Mouse (Mus musculus): Measurements from ENCODE around the gene Kcne1. TPM values are rescaled to one million over a fixed set of nuclear protein-coding genes. Genes with fewer than 3 reads are reported as not detected.

Gene Kcne1
- polyA plus RNA-seq, 1 experiment from 2014 or later = 1.1 TPM

GRCm38 (mm10) chr16:92385062-92385461 is 25.8 kb upstream of the Kcne1 start:
- H3K27me3 ChIP-seq = no peaks in the 10 kb centered on the region
- H3K4me3 ChIP-seq = no peak overlapping the region
- H3K9ac ChIP-seq = no peak overlapping the region
- WGBS = 5% methylated on average over 2 of the region's 2 CpGs
- H3K27ac ChIP-seq = no peak overlapping the region
- no peak for ATAC-seq (ENCODE audit: borderline replicate concordance, extremely low read depth, low FRiP score, low TSS enrichment)
- no peak overlapping the region for H3K4me2 ChIP-seq
- H3K9me3 ChIP-seq = no peaks in the 10 kb centered on the region
- no peaks in the 10 kb centered on the region for H3K36me3 ChIP-seq
- no peaks in the 10 kb centered on the region for H3K4me1 ChIP-seq

DNA sequence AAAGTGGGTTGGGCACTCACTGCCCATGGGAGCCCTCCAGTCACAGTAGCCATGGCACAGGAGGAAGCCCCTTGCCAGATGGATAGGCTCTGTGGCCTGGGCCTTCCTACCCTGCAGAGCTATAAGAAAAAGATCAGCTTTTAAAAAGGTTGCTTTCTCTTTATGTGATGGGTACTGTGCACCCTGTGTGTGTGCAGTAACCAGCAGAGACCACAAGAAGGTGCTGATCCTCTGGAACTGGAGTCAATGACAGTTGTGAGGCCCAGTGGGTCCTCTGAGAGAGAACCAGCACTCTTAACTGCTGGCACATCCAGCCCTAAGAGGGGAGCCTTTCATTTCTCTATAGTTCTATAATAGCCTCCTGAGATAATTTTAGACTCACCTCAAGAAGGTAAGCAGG is 24.1 kb upstream of the Kcne1 start:
- Histone ChIP-seq H3K4me2 (no peak overlapping the region), H3K27me3 (no peaks in the 10 kb centered on the region), H3K9me3 (no peaks in the 10 kb centered on the region), H3K27ac (no peak overlapping the region), H3K4me1 (no peaks in the 10 kb centered on the region), H3K36me3 (no peaks in the 10 kb centered on the region), H3K9ac (no peak overlapping the region), H3K4me3 (no peak overlapping the region)
- no peak for ATAC-seq (ENCODE audit: borderline replicate concordance, extremely low read depth, low FRiP score, low TSS enrichment)

- 45% methylated on average over 6 of the region's 6 CpGs for WGBS
These were observed 23.2 kb upstream of the Kcne1 start for GRCm38 (mm10) chr16:92382508-92382907.

GRCm38 (mm10) chr16:92381092-92381491 is 21.8 kb upstream of the Kcne1 start:
- H3K36me3 ChIP-seq = no peaks in the 10 kb centered on the region
- 69% methylated on average over 6 of the region's 6 CpGs for WGBS
- H3K9me3 ChIP-seq = no peaks in the 10 kb centered on the region
- H3K27ac ChIP-seq = no peak overlapping the region
- no peaks in the 10 kb centered on the region for H3K4me1 ChIP-seq
- H3K4me3 ChIP-seq = no peak overlapping the region
- H3K27me3 ChIP-seq = no peaks in the 10 kb centered on the region
- H3K4me2 ChIP-seq = no peak overlapping the region
- H3K9ac ChIP-seq = no peak overlapping the region
- ATAC-seq (ENCODE audit: borderline replicate concordance, extremely low read depth, low FRiP score, low TSS enrichment) = no peak

More at GRCm38 (mm10) chr16:92382508-92382907, 23.2 kb upstream of the Kcne1 start:
- H3K36me3 ChIP-seq = no peaks in the 10 kb centered on the region
- no peaks in the 10 kb centered on the region for H3K4me1 ChIP-seq
- H3K4me2 ChIP-seq = no peak overlapping the region
- H3K9me3 ChIP-seq = no peaks in the 10 kb centered on the region
- no peak for ATAC-seq (ENCODE audit: borderline replicate concordance, extremely low read depth, low FRiP score, low TSS enrichment)
- H3K4me3 ChIP-seq = no peak overlapping the region
- no peak overlapping the region for H3K27ac ChIP-seq
- no peak overlapping the region for H3K9ac ChIP-seq
- no peaks in the 10 kb centered on the region for H3K27me3 ChIP-seq

- no peak overlapping the region for H3K4me2 ChIP-seq
- no peak overlapping the region for H3K4me3 ChIP-seq
- H3K27ac ChIP-seq = no peak overlapping the region
- H3K9me3 ChIP-seq = no peaks in the 10 kb centered on the region
- H3K9ac ChIP-seq = no peak overlapping the region
- no peaks in the 10 kb centered on the region for H3K4me1 ChIP-seq
- peaks cover 8% of the 10 kb centered on the region; the same call in 1 of the 2 replicates for H3K27me3 ChIP-seq
- ATAC-seq (ENCODE audit: borderline replicate concordance, extremely low read depth, low FRiP score, low TSS enrichment) = no peak
- 83% methylated on average over 6 of the region's 6 CpGs for WGBS
- H3K36me3 ChIP-seq = no peaks in the 10 kb centered on the region
These were observed 17.7 kb upstream of the Kcne1 start for GRCm38 (mm10) chr16:92376976-92377375.

DNA sequence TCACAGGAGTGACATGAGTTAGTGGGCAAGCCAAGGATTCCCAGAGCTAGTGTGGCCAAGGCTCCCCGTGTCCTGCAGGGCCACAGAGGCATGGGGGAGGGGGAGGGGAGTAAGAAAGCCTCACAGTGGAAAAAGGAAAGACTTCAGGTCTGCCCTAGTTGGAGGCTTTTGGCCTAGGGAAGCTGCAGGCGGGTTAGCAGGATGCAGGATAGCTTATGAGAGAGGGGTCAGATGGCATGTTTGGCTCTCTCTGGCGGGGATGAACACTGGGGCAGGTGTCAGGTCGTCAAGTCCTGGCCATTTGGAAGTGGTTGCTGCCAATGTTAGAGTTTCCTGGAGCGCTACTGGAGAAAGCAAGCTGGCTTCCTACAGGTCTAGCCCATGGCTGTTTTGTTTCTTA is 12.4 kb upstream of the Kcne1 start:
- Histone ChIP-seq H3K27ac (no peak overlapping the region), H3K36me3 (no peaks in the 10 kb centered on the region), H3K4me2 (no peak overlapping the region), H3K9me3 (no peaks in the 10 kb centered on the region), H3K4me3 (no peak overlapping the region), H3K9ac (no peak overlapping the region), H3K4me1 (no peaks in the 10 kb centered on the region), H3K27me3 (peaks cover 8% of the 10 kb centered on the region; the same call in 1 of the 2 replicates)
- ATAC-seq (ENCODE audit: borderline replicate concordance, extremely low read depth, low FRiP score, low TSS enrichment) = no peak
- WGBS = 32% methylated on average over 5 of the region's 5 CpGs

GRCm38 (mm10) chr16:92369260-92369659 is 10.0 kb upstream of the Kcne1 start:
- Histone ChIP-seq H3K9me3 (no peaks in the 10 kb centered on the region), H3K4me3 (no peak overlapping the region), H3K4me1 (no peaks in the 10 kb centered on the region), H3K27ac (no peak overlapping the region), H3K27me3 (peaks cover 8% of the 10 kb centered on the region; the same call in 1 of the 2 replicates), H3K36me3 (no peaks in the 10 kb centered on the region), H3K9ac (no peak overlapping the region), H3K4me2 (no peak overlapping the region)
- WGBS = 33% methylated on average over 2 of the region's 2 CpGs
- ATAC-seq (ENCODE audit: borderline replicate concordance, extremely low read depth, low FRiP score, low TSS enrichment) = peak; percentile 66; the same call in 1 of the 2 replicates

GRCm38 (mm10) chr16:92365477-92365876 is 6.2 kb upstream of the Kcne1 start:
- WGBS = 38% methylated on average over 7 of the region's 7 CpGs
- no peak for ATAC-seq (ENCODE audit: borderline replicate concordance, extremely low read depth, low FRiP score, low TSS enrichment)
- H3K27ac ChIP-seq = no peak overlapping the region
- H3K9me3 ChIP-seq = no peaks in the 10 kb centered on the region
- no peak overlapping the region for H3K4me3 ChIP-seq
- no peak overlapping the region for H3K4me2 ChIP-seq
- H3K36me3 ChIP-seq = no peaks in the 10 kb centered on the region
- H3K9ac ChIP-seq = no peak overlapping the region
- no peaks in the 10 kb centered on the region; the same call in 1 of the 2 replicates for H3K27me3 ChIP-seq
- no peaks in the 10 kb centered on the region for H3K4me1 ChIP-seq

- Histone ChIP-seq H3K27ac (no peak overlapping the region), H3K27me3 (no peaks in the 10 kb centered on the region; the same call in 1 of the 2 replicates), H3K9ac (no peak overlapping the region), H3K4me2 (no peak overlapping the region), H3K36me3 (no peaks in the 10 kb centered on the region), H3K4me3 (no peak overlapping the region), H3K4me1 (peaks cover 5% of the 10 kb centered on the region), H3K9me3 (no peaks in the 10 kb centered on the region)
- ATAC-seq (ENCODE audit: borderline replicate concordance, extremely low read depth, low FRiP score, low TSS enrichment) = no peak
- 36% methylated on average over 7 of the region's 7 CpGs for WGBS
These were observed 1.4 kb upstream of the Kcne1 start for GRCm38 (mm10) chr16:92360711-92361110.

- Histone ChIP-seq H3K4me1 (peaks cover 5% of the 10 kb centered on the region), H3K4me2 (peak overlapping the region; percentile 33), H3K9ac (no peak overlapping the region), H3K27ac (no peak overlapping the region), H3K36me3 (no peaks in the 10 kb centered on the region), H3K4me3 (no peak overlapping the region), H3K27me3 (no peaks in the 10 kb centered on the region; the same call in 1 of the 2 replicates), H3K9me3 (no peaks in the 10 kb centered on the region)
- 27% methylated on average over 9 of the region's 9 CpGs for WGBS
- ATAC-seq (ENCODE audit: borderline replicate concordance, extremely low read depth, low FRiP score, low TSS enrichment) = peak; percentile 53; the same call in 1 of the 2 replicates
These were observed 534 bp downstream of the Kcne1 start for GRCm38 (mm10) chr16:92358734-92359133.

DNA sequence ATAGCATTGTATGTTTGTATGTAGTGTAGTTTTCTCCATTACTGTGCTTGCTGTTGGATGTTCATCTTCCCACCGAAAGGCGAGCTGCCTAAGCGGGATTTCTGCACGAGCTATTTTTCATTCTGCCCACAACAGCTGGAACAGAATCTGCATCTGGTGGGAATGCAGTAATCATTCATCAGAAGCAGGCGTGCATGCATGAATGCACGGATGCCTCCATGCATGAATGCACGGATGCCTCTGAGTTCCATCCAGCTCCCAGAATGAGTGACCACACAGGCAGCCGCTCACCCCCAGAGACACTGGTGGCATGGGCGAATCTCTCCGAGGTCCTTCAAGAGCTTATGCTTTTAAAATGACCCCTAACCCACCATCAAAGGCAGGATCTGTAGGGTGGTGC is 1.7 kb downstream of the Kcne1 start:
- no peak overlapping the region for H3K9ac ChIP-seq
- no peaks in the 10 kb centered on the region for H3K9me3 ChIP-seq
- no peaks in the 10 kb centered on the region; the same call in 1 of the 2 replicates for H3K27me3 ChIP-seq
- no peak overlapping the region for H3K4me2 ChIP-seq
- peaks cover 5% of the 10 kb centered on the region for H3K4me1 ChIP-seq
- no peak overlapping the region for H3K4me3 ChIP-seq
- 73% methylated on average over 10 of the region's 10 CpGs for WGBS
- ATAC-seq (ENCODE audit: borderline replicate concordance, extremely low read depth, low FRiP score, low TSS enrichment) = no peak
- H3K36me3 ChIP-seq = no peaks in the 10 kb centered on the region
- no peak overlapping the region for H3K27ac ChIP-seq

GRCm38 (mm10) chr16:92357023-92357422 is 2.2 kb downstream of the Kcne1 start:
- H3K36me3 ChIP-seq = no peaks in the 10 kb centered on the region
- no peak overlapping the region for H3K4me3 ChIP-seq
- no peak overlapping the region for H3K4me2 ChIP-seq
- H3K9me3 ChIP-seq = no peaks in the 10 kb centered on the region
- H3K9ac ChIP-seq = no peak overlapping the region
- peaks cover 5% of the 10 kb centered on the region for H3K4me1 ChIP-seq
- no peaks in the 10 kb centered on the region; the same call in 1 of the 2 replicates for H3K27me3 ChIP-seq
- H3K27ac ChIP-seq = no peak overlapping the region
- WGBS = 66% methylated on average over 9 of the region's 9 CpGs
- ATAC-seq (ENCODE audit: borderline replicate concordance, extremely low read depth, low FRiP score, low TSS enrichment) = no peak

- H3K4me2 ChIP-seq = no peak overlapping the region
- peaks cover 5% of the 10 kb centered on the region for H3K4me1 ChIP-seq
- H3K9ac ChIP-seq = no peak overlapping the region
- WGBS = 58% methylated on average over 11 of the region's 11 CpGs
- no peaks in the 10 kb centered on the region; the same call in 1 of the 2 replicates for H3K27me3 ChIP-seq
- no peak overlapping the region for H3K27ac ChIP-seq
- no peaks in the 10 kb centered on the region for H3K36me3 ChIP-seq
- no peak for ATAC-seq (ENCODE audit: borderline replicate concordance, extremely low read depth, low FRiP score, low TSS enrichment)
- H3K4me3 ChIP-seq = no peak overlapping the region
- H3K9me3 ChIP-seq = no peaks in the 10 kb centered on the region
These were observed 3.3 kb downstream of the Kcne1 start for GRCm38 (mm10) chr16:92355982-92356381.

All from lung, embryonic 15.5 days (tissue).